Comparison of ENCODE assay signal across 8 mouse cellular contexts in genomic region chr13:58057953-58058870, GRCm38 (mm10). TPM values are rescaled to one million over a fixed set of nuclear protein-coding genes. Genes with fewer than 3 reads are reported as not detected.
DNase-seq lines count a peak whose midpoint lies in the region; ATAC-seq and TF ChIP-seq lines count a peak whose summit lies in the region.

No protein-coding gene starts in this region.

- H3K4me2 ChIP-seq in midbrain, embryonic 11.5 days = no peak overlapping the region
- no peak overlapping the region for H3K4me2 ChIP-seq in heart, embryonic 11.5 days
- no peak overlapping the region; the same call in none of the 2 replicates for H3K4me2 ChIP-seq in lung, embryonic 14.5 days

- DNase-seq in midbrain, embryonic 11.5 days (ENCODE audit: low spot score, missing footprints) = peak; percentile 77
- DNase-seq in midbrain, embryonic 10.5 days (ENCODE audit: low spot score) = no peak
- peak; percentile 75 for DNase-seq in kidney, adult 9 months
- peak; percentile 91 for DNase-seq in lung, embryonic 14.5 days
- peak; percentile 54 for DNase-seq in thymus, postnatal 14 days
- no peak for DNase-seq in right cerebral cortex, adult 18-20 months
- no peak for DNase-seq in cerebellum, postnatal 36 days

- H3K9ac ChIP-seq in midbrain, embryonic 11.5 days (ENCODE audit: low read length) = no peak overlapping the region
- H3K9ac ChIP-seq in heart, embryonic 11.5 days (ENCODE audit: low read depth, low read length) = no peak overlapping the region
- H3K9ac ChIP-seq in lung, embryonic 14.5 days = no peak overlapping the region; the same call in 1 of the 2 replicates

- H3K4me1 ChIP-seq in midbrain, embryonic 11.5 days (ENCODE audit: control insufficient read depth, insufficient read depth, low read length) = no peaks in the 10 kb centered on the region
- H3K4me1 ChIP-seq in midbrain, embryonic 10.5 days = peaks cover 5% of the 10 kb centered on the region; the same call in 1 of the 2 replicates
- no peaks in the 10 kb centered on the region for H3K4me1 ChIP-seq in heart, embryonic 11.5 days (ENCODE audit: control insufficient read depth, insufficient read depth, low read length)
- peaks cover 17% of the 10 kb centered on the region for H3K4me1 ChIP-seq in lung, embryonic 14.5 days (ENCODE audit: insufficient read depth)

- H3K27ac ChIP-seq in midbrain, embryonic 11.5 days (ENCODE audit: low read depth, low read length) = no peak overlapping the region
- H3K27ac ChIP-seq in midbrain, embryonic 10.5 days (replicated peaks) = no peak overlapping the region; the same call in 1 of the 2 replicates
- H3K27ac ChIP-seq in heart, embryonic 11.5 days (ENCODE audit: low read depth, low read length) = peak overlapping the region; percentile 46; the same call in 1 of the 2 replicates
- peak overlapping the region; percentile 90 for H3K27ac ChIP-seq in lung, embryonic 14.5 days (ENCODE audit: low read depth)

- H3K36me3 ChIP-seq in midbrain, embryonic 11.5 days (ENCODE audit: control insufficient read depth, insufficient read depth, low read length) = no peaks in the 10 kb centered on the region
- peaks cover 10% of the 10 kb centered on the region; the same call in 1 of the 2 replicates for H3K36me3 ChIP-seq in midbrain, embryonic 10.5 days
- no peaks in the 10 kb centered on the region for H3K36me3 ChIP-seq in heart, embryonic 11.5 days (ENCODE audit: control insufficient read depth, insufficient read depth, low read length)
- H3K36me3 ChIP-seq in lung, embryonic 14.5 days (ENCODE audit: insufficient read depth) = no peaks in the 10 kb centered on the region

- no peak overlapping the region for H3K4me3 ChIP-seq in midbrain, embryonic 11.5 days (ENCODE audit: low read depth, low read length)
- no peak overlapping the region for H3K4me3 ChIP-seq in midbrain, embryonic 10.5 days
- H3K4me3 ChIP-seq in heart, embryonic 11.5 days (ENCODE audit: low read depth, low read length) = no peak overlapping the region
- H3K4me3 ChIP-seq in lung, embryonic 14.5 days (ENCODE audit: low read depth, low read length) = no peak overlapping the region

- WGBS in midbrain, embryonic 11.5 days = 70% methylated on average over 17 of the region's 17 CpGs
- 72% methylated on average over 17 of the region's 17 CpGs for WGBS in midbrain, embryonic 10.5 days
- 54% methylated on average over 17 of the region's 17 CpGs for WGBS in heart, embryonic 11.5 days (ENCODE audit: insufficient replicate concordance)
- 7% methylated on average over 17 of the region's 17 CpGs for WGBS in lung, embryonic 14.5 days

- peak; percentile 31; the same call in 1 of the 2 replicates for TF ChIP-seq CTCF in lung, embryonic 14.5 days (IDR thresholded peaks at IDR 0.05; ENCODE audit: low read depth)

- H3K9me3 ChIP-seq in midbrain, embryonic 11.5 days (ENCODE audit: control insufficient read depth, low read length) = peaks cover 3% of the 10 kb centered on the region; the same call in 1 of the 2 replicates
- peaks cover 9% of the 10 kb centered on the region for H3K9me3 ChIP-seq in midbrain, embryonic 10.5 days (replicated peaks)
- no peaks in the 10 kb centered on the region for H3K9me3 ChIP-seq in heart, embryonic 11.5 days (replicated peaks; ENCODE audit: control insufficient read depth, low read length)
- no peaks in the 10 kb centered on the region; the same call in 1 of the 2 replicates for H3K9me3 ChIP-seq in lung, embryonic 14.5 days (ENCODE audit: low read depth, low read length)

- H3K27me3 ChIP-seq in midbrain, embryonic 11.5 days (ENCODE audit: control insufficient read depth, insufficient read depth, low read length) = no peaks in the 10 kb centered on the region
- no peaks in the 10 kb centered on the region for H3K27me3 ChIP-seq in midbrain, embryonic 10.5 days (ENCODE audit: low read depth, poor library complexity, severe bottlenecking)
- H3K27me3 ChIP-seq in heart, embryonic 11.5 days (ENCODE audit: control insufficient read depth, insufficient read depth, low read length) = no peaks in the 10 kb centered on the region
- no peaks in the 10 kb centered on the region for H3K27me3 ChIP-seq in lung, embryonic 14.5 days (ENCODE audit: insufficient read depth, low read length)

- ATAC-seq in midbrain, embryonic 11.5 days (ENCODE audit: low FRiP score) = no peak
- ATAC-seq in heart, embryonic 11.5 days (replicated peaks; ENCODE audit: insufficient number of reproducible peaks, low FRiP score, low TSS enrichment) = no peak; the same call in 1 of the 2 replicates
- peak; percentile 93 for ATAC-seq in lung, embryonic 14.5 days (ENCODE audit: insufficient read depth)

RNA-seq across cellular contexts. Expression of gene Klhl3, which starts 55.2 kb away (rescaled TPM):
- 2.6 and 3.2 TPM in 2 replicates for polyA plus RNA-seq in midbrain, embryonic 11.5 days (2014; fragmentation: Nextera tagmentation; extraction: Ambion mirVana)
- 2.1 and 2.9 TPM in 2 replicates for polyA plus RNA-seq in midbrain, embryonic 10.5 days (2016; fragmentation: Nextera tagmentation; extraction: Ambion mirVana)
- 3.6 and 4.3 TPM in 2 replicates for polyA plus RNA-seq in heart, embryonic 11.5 days (2014; fragmentation: Nextera tagmentation; extraction: Ambion mirVana)
- polyA plus RNA-seq in lung, embryonic 14.5 days (2014; fragmentation: Nextera tagmentation; extraction: Ambion mirVana) = 3.6 and 3.9 TPM in 2 replicates

Comparison
In these comparisons a context has a peak if more than half of its experiments do, and no peak if none do; other contexts are left out.
1. DNase-seq: peak in midbrain, embryonic 11.5 days (single experiment), kidney, adult 9 months (single experiment), lung, embryonic 14.5 days (single experiment) and thymus, postnatal 14 days (single experiment); none in midbrain, embryonic 10.5 days (single experiment), right cerebral cortex, adult 18-20 months (single experiment) and cerebellum, postnatal 36 days (0 of 2).
2. H3K27ac ChIP-seq: peak in heart, embryonic 11.5 days (single experiment) and lung, embryonic 14.5 days (single experiment); none in midbrain, embryonic 11.5 days (single experiment) and midbrain, embryonic 10.5 days (single experiment).